Mouse (Mus musculus): Measurements from ENCODE around the gene 4933424G06Rik. TPM values are rescaled to one million over a fixed set of nuclear protein-coding genes. Genes with fewer than 3 reads are reported as not detected.

The 4933424G06Rik gene
- polyA plus RNA-seq, 1 experiment from 2014 or later: 0.92 TPM

- H3K9ac ChIP-seq (replicated peaks; ENCODE audit: low read depth, low read length): no peak overlapping the region
- H3K9me3 ChIP-seq (ENCODE audit: control insufficient read depth, low read length): no peaks in the 10 kb centered on the region
- no peaks in the 10 kb centered on the region for H3K27me3 ChIP-seq (ENCODE audit: control insufficient read depth, insufficient read depth, low read length)
- no peak overlapping the region for H3K4me3 ChIP-seq (ENCODE audit: low read depth, low read length)
- ATAC-seq (ENCODE audit: low read depth): peak; percentile 76; the same call in 1 of the 2 replicates
- no peaks in the 10 kb centered on the region for H3K36me3 ChIP-seq (ENCODE audit: control insufficient read depth, insufficient read depth, low read length)
- H3K27ac ChIP-seq (ENCODE audit: low read depth, low read length): no peak overlapping the region
- 11% methylated on average over 4 of the region's 4 CpGs for WGBS
- H3K4me2 ChIP-seq (ENCODE audit: low read depth, low read length): no peak overlapping the region
- no peaks in the 10 kb centered on the region for H3K4me1 ChIP-seq (ENCODE audit: control insufficient read depth, insufficient read depth, low read length)
Observed at GRCm38 (mm10) chr1:36737300-36737699, 27.4 kb downstream of the 4933424G06Rik start.

GRCm38 (mm10) chr1:36739231-36739630 lies 29.3 kb downstream of the 4933424G06Rik start:
- H3K9ac ChIP-seq (replicated peaks; ENCODE audit: low read depth, low read length): no peak overlapping the region
- no peaks in the 10 kb centered on the region for H3K36me3 ChIP-seq (ENCODE audit: control insufficient read depth, insufficient read depth, low read length)
- no peaks in the 10 kb centered on the region for H3K27me3 ChIP-seq (ENCODE audit: control insufficient read depth, insufficient read depth, low read length)
- WGBS: 70% methylated on average over 5 of the region's 5 CpGs
- ATAC-seq (ENCODE audit: low read depth): no peak
- no peak overlapping the region for H3K4me2 ChIP-seq (ENCODE audit: low read depth, low read length)
- peaks cover 2% of the 10 kb centered on the region; the same call in 1 of the 2 replicates for H3K4me1 ChIP-seq (ENCODE audit: control insufficient read depth, insufficient read depth, low read length)
- no peak overlapping the region for H3K4me3 ChIP-seq (ENCODE audit: low read depth, low read length)
- H3K9me3 ChIP-seq (ENCODE audit: control insufficient read depth, low read length): no peaks in the 10 kb centered on the region
- H3K27ac ChIP-seq (ENCODE audit: low read depth, low read length): no peak overlapping the region

- ATAC-seq (ENCODE audit: low read depth): no peak
- 83% methylated on average over 9 of the region's 9 CpGs for WGBS
- Histone ChIP-seq H3K4me3 (ENCODE audit: low read depth, low read length) (no peak overlapping the region), H3K36me3 (ENCODE audit: control insufficient read depth, insufficient read depth, low read length) (no peaks in the 10 kb centered on the region), H3K27ac (ENCODE audit: low read depth, low read length) (no peak overlapping the region), H3K27me3 (ENCODE audit: control insufficient read depth, insufficient read depth, low read length) (no peaks in the 10 kb centered on the region), H3K4me2 (ENCODE audit: low read depth, low read length) (no peak overlapping the region), H3K9ac (replicated peaks; ENCODE audit: low read depth, low read length) (no peak overlapping the region), H3K9me3 (ENCODE audit: control insufficient read depth, low read length) (no peaks in the 10 kb centered on the region), H3K4me1 (ENCODE audit: control insufficient read depth, insufficient read depth, low read length) (peaks cover 4% of the 10 kb centered on the region; the same call in 1 of the 2 replicates)
Observed at GRCm38 (mm10) chr1:36743046-36743445, 33.1 kb downstream of the 4933424G06Rik start.

- H3K9me3 ChIP-seq (ENCODE audit: control insufficient read depth, low read length): no peaks in the 10 kb centered on the region
- no peaks in the 10 kb centered on the region for H3K36me3 ChIP-seq (ENCODE audit: control insufficient read depth, insufficient read depth, low read length)
- ATAC-seq (ENCODE audit: low read depth): peak; percentile 71; the same call in 1 of the 2 replicates
- no peak overlapping the region for H3K27ac ChIP-seq (ENCODE audit: low read depth, low read length)
- 23% methylated on average over 17 of the region's 17 CpGs for WGBS
- H3K4me3 ChIP-seq (ENCODE audit: low read depth, low read length): 0 out of 2 replicates have a peak overlapping the region, but pooled peaks have one; percentile 0
- H3K9ac ChIP-seq (replicated peaks; ENCODE audit: low read depth, low read length): no peak overlapping the region
- peaks cover 4% of the 10 kb centered on the region; the same call in 1 of the 2 replicates for H3K4me1 ChIP-seq (ENCODE audit: control insufficient read depth, insufficient read depth, low read length)
- no peaks in the 10 kb centered on the region for H3K27me3 ChIP-seq (ENCODE audit: control insufficient read depth, insufficient read depth, low read length)
- H3K4me2 ChIP-seq (ENCODE audit: low read depth, low read length): peak overlapping the region; percentile 47
Observed at GRCm38 (mm10) chr1:36744268-36744944, 34.5 kb downstream of the 4933424G06Rik start.

GRCm38 (mm10) chr1:36745661-36746060 lies 35.7 kb downstream of the 4933424G06Rik start:
- Histone ChIP-seq H3K4me3 (ENCODE audit: low read depth, low read length) (no peak overlapping the region), H3K36me3 (ENCODE audit: control insufficient read depth, insufficient read depth, low read length) (no peaks in the 10 kb centered on the region), H3K27me3 (ENCODE audit: control insufficient read depth, insufficient read depth, low read length) (no peaks in the 10 kb centered on the region), H3K27ac (ENCODE audit: low read depth, low read length) (no peak overlapping the region), H3K9ac (replicated peaks; ENCODE audit: low read depth, low read length) (no peak overlapping the region), H3K4me1 (ENCODE audit: control insufficient read depth, insufficient read depth, low read length) (peaks cover 4% of the 10 kb centered on the region; the same call in 1 of the 2 replicates), H3K4me2 (ENCODE audit: low read depth, low read length) (no peak overlapping the region), H3K9me3 (ENCODE audit: control insufficient read depth, low read length) (no peaks in the 10 kb centered on the region)
- no peak for ATAC-seq (ENCODE audit: low read depth)
- WGBS: 37% methylated on average over 4 of the region's 4 CpGs

GRCm38 (mm10) chr1:36746452-36746851 lies 36.5 kb downstream of the 4933424G06Rik start:
- H3K4me3 ChIP-seq (ENCODE audit: low read depth, low read length): no peak overlapping the region
- WGBS: 50% methylated on average over 15 of the region's 15 CpGs

GRCm38 (mm10) chr1:36753932-36754675 lies 44.2 kb downstream of the 4933424G06Rik start:
- ATAC-seq (ENCODE audit: low read depth): no peak
- WGBS: 86% methylated on average over 6 of the region's 6 CpGs
- no peak overlapping the region for H3K27ac ChIP-seq (ENCODE audit: low read depth, low read length)
- no peak overlapping the region for H3K9ac ChIP-seq (replicated peaks; ENCODE audit: low read depth, low read length)
- no peaks in the 10 kb centered on the region for H3K9me3 ChIP-seq (ENCODE audit: control insufficient read depth, low read length)
- no peaks in the 10 kb centered on the region for H3K4me1 ChIP-seq (ENCODE audit: control insufficient read depth, insufficient read depth, low read length)
- H3K4me3 ChIP-seq (ENCODE audit: low read depth, low read length): no peak overlapping the region
- no peaks in the 10 kb centered on the region for H3K36me3 ChIP-seq (ENCODE audit: control insufficient read depth, insufficient read depth, low read length)
- no peak overlapping the region for H3K4me2 ChIP-seq (ENCODE audit: low read depth, low read length)
- H3K27me3 ChIP-seq (ENCODE audit: control insufficient read depth, insufficient read depth, low read length): no peaks in the 10 kb centered on the region

More at GRCm38 (mm10) chr1:36746452-36746851, 36.5 kb downstream of the 4933424G06Rik start:
- ATAC-seq (ENCODE audit: low read depth): no peak
- Histone ChIP-seq H3K9ac (replicated peaks; ENCODE audit: low read depth, low read length) (no peak overlapping the region), H3K9me3 (ENCODE audit: control insufficient read depth, low read length) (no peaks in the 10 kb centered on the region), H3K4me2 (ENCODE audit: low read depth, low read length) (no peak overlapping the region), H3K4me1 (ENCODE audit: control insufficient read depth, insufficient read depth, low read length) (peaks cover 4% of the 10 kb centered on the region; the same call in 1 of the 2 replicates), H3K36me3 (ENCODE audit: control insufficient read depth, insufficient read depth, low read length) (no peaks in the 10 kb centered on the region), H3K27me3 (ENCODE audit: control insufficient read depth, insufficient read depth, low read length) (no peaks in the 10 kb centered on the region), H3K27ac (ENCODE audit: low read depth, low read length) (no peak overlapping the region)

GRCm38 (mm10) chr1:36758553-36758952 lies 48.6 kb downstream of the 4933424G06Rik start:
- no peaks in the 10 kb centered on the region for H3K9me3 ChIP-seq (ENCODE audit: control insufficient read depth, low read length)
- no peak overlapping the region for H3K4me2 ChIP-seq (ENCODE audit: low read depth, low read length)
- 90% methylated on average over 9 of the region's 9 CpGs for WGBS
- no peaks in the 10 kb centered on the region for H3K4me1 ChIP-seq (ENCODE audit: control insufficient read depth, insufficient read depth, low read length)
- ATAC-seq (ENCODE audit: low read depth): no peak
- H3K27me3 ChIP-seq (ENCODE audit: control insufficient read depth, insufficient read depth, low read length): no peaks in the 10 kb centered on the region
- no peak overlapping the region for H3K9ac ChIP-seq (replicated peaks; ENCODE audit: low read depth, low read length)
- no peak overlapping the region for H3K27ac ChIP-seq (ENCODE audit: low read depth, low read length)
- H3K4me3 ChIP-seq (ENCODE audit: low read depth, low read length): no peak overlapping the region
- H3K36me3 ChIP-seq (ENCODE audit: control insufficient read depth, insufficient read depth, low read length): no peaks in the 10 kb centered on the region

GRCm38 (mm10) chr1:36759076-36759475 lies 49.1 kb downstream of the 4933424G06Rik start:
- H3K4me2 ChIP-seq (ENCODE audit: low read depth, low read length): no peak overlapping the region
- no peaks in the 10 kb centered on the region for H3K9me3 ChIP-seq (ENCODE audit: control insufficient read depth, low read length)
- H3K36me3 ChIP-seq (ENCODE audit: control insufficient read depth, insufficient read depth, low read length): no peaks in the 10 kb centered on the region
- H3K9ac ChIP-seq (replicated peaks; ENCODE audit: low read depth, low read length): no peak overlapping the region
- no peak overlapping the region for H3K4me3 ChIP-seq (ENCODE audit: low read depth, low read length)
- H3K27ac ChIP-seq (ENCODE audit: low read depth, low read length): no peak overlapping the region
- no peaks in the 10 kb centered on the region for H3K4me1 ChIP-seq (ENCODE audit: control insufficient read depth, insufficient read depth, low read length)
- WGBS: 91% methylated on average over 18 of the region's 18 CpGs
- H3K27me3 ChIP-seq (ENCODE audit: control insufficient read depth, insufficient read depth, low read length): no peaks in the 10 kb centered on the region
- ATAC-seq (ENCODE audit: low read depth): no peak

All from neural tube, embryonic 14.5 days (tissue).